Mouse (Mus musculus): ENCODE results near the gene Micall1.

- TF ChIP-seq CTCF (IDR thresholded peaks at IDR 0.05) (no peak), EP300 (IDR thresholded peaks at IDR 0.05) (no peak)
Measured at GRCm38 (mm10) chr15:79176905-79177304, 68.2 kb downstream of the Micall1 start.
